Comparison of ENCODE assay signal across 44 mouse cellular contexts in genomic region chr2:88063587-88063986, GRCm38 (mm10). TPM values are rescaled to one million over a fixed set of nuclear protein-coding genes. Genes with fewer than 3 reads are reported as not detected.
"Had no signal": no experiment of that assay in that cellular context is flagged by ENCODE, and none has a peak within 500 bp of the region (broad histone marks: within the 10 kb centered on the region; RNA-seq: fewer than 3 reads in every experiment).

No protein-coding gene starts in this region.

- H3K4me1 ChIP-seq: heart, embryonic 10.5 days; heart, embryonic 12.5 days; hindbrain, embryonic 10.5 days; hindbrain, embryonic 12.5 days; kidney, embryonic 15.5 days; limb, embryonic 13.5 days; limb, embryonic 15.5 days; liver, embryonic 12.5 days had no signal

- DNase-seq: gastrocnemius, adult 2 months; gastrocnemius, postnatal 10 days; gastrocnemius, postnatal 25 days; heart, adult 18-20 months; heart, postnatal 10 days; heart, postnatal 4 days; kidney, adult 11 months; kidney, adult 2 months; kidney, adult 9 months; kidney, postnatal 14 days; kidney, postnatal 36 days; layer of hippocampus, adult 9-11 months; layer of hippocampus, postnatal 36 days; left cerebral cortex, postnatal 4 days had no signal

- H3K9me3 ChIP-seq: heart, embryonic 10.5 days; hindbrain, embryonic 10.5 days; hindbrain, embryonic 12.5 days; limb, embryonic 15.5 days; liver, embryonic 12.5 days had no signal

- H3K9ac ChIP-seq: heart, embryonic 12.5 days; hindbrain, embryonic 12.5 days; hindbrain, embryonic 14.5 days; kidney, embryonic 15.5 days; limb, embryonic 13.5 days; limb, embryonic 15.5 days; liver, embryonic 12.5 days; liver, embryonic 14.5 days had no signal

- H3K36me3 ChIP-seq: heart, embryonic 10.5 days; heart, embryonic 12.5 days; hindbrain, embryonic 10.5 days; hindbrain, embryonic 12.5 days; kidney, embryonic 15.5 days; limb, embryonic 13.5 days; limb, embryonic 15.5 days; liver, embryonic 12.5 days had no signal

- H3K27ac ChIP-seq: gastrocnemius, adult 2 months; heart, embryonic 10.5 days; hindbrain, embryonic 10.5 days; hindbrain, embryonic 12.5 days; hindbrain, embryonic 14.5 days; kidney, embryonic 15.5 days; kidney, postnatal 0 days; limb, embryonic 13.5 days; limb, embryonic 15.5 days; liver, embryonic 12.5 days; liver, embryonic 14.5 days had no signal

- H3K27me3 ChIP-seq: heart, embryonic 12.5 days; hindbrain, embryonic 12.5 days; kidney, embryonic 15.5 days; limb, embryonic 13.5 days; limb, embryonic 15.5 days; liver, embryonic 12.5 days had no signal

- H3K4me3 ChIP-seq: gastrocnemius, adult 2 months; heart, embryonic 10.5 days; heart, embryonic 12.5 days; hindbrain, embryonic 10.5 days; hindbrain, embryonic 12.5 days; kidney, embryonic 15.5 days; limb, embryonic 13.5 days; limb, embryonic 15.5 days; liver, embryonic 12.5 days had no signal

RNA-seq across cellular contexts. Expression of gene Olfr1163, which starts 8.0 kb away (rescaled TPM):
- total RNA-seq: gastrocnemius, adult 2 months; gastrocnemius, postnatal 10 days; gastrocnemius, postnatal 25 days; gastrocnemius, postnatal 4 days; granulocyte monocyte progenitor cell, adult 5-6 weeks; heart, adult 18-20 months; heart, adult 8-10 months; heart, postnatal 10 days; heart, postnatal 25 days; heart, postnatal 4 days; layer of hippocampus, adult 18-20 months; layer of hippocampus, adult 8-10 months; layer of hippocampus, postnatal 14 days; layer of hippocampus, postnatal 36 days; left cerebral cortex, adult 18-20 months; left cerebral cortex, adult 8-10 months; left cerebral cortex, postnatal 10 days; left cerebral cortex, postnatal 25 days; left cerebral cortex, postnatal 4 days; liver, adult 2 months had no signal
- polyA plus RNA-seq: heart, embryonic 10.5 days; heart, embryonic 12.5 days; heart, embryonic 14.5 days; heart, embryonic 16.5 days; hindbrain, embryonic 10.5 days; hindbrain, embryonic 12.5 days; hindbrain, embryonic 14.5 days; hindbrain, embryonic 16.5 days; inflammation-experienced regulatory T-cells, adult 6 months; intestine, embryonic 16.5 days; kidney, adult 2 months; kidney, embryonic 15.5 days; kidney, postnatal 0 days; large intestine, adult 2 months; limb, embryonic 11.5 days; limb, embryonic 13.5 days; limb, embryonic 15.5 days; liver, adult 2 months; liver, embryonic 12.5 days; liver, embryonic 14.5 days had no signal

RNA-seq across cellular contexts. Expression of gene Olfr1162, which starts 12.7 kb away (rescaled TPM):
- total RNA-seq: gastrocnemius, adult 2 months; gastrocnemius, postnatal 10 days; gastrocnemius, postnatal 25 days; gastrocnemius, postnatal 4 days; granulocyte monocyte progenitor cell, adult 5-6 weeks; heart, adult 18-20 months; heart, adult 8-10 months; heart, postnatal 10 days; heart, postnatal 25 days; heart, postnatal 4 days; layer of hippocampus, adult 18-20 months; layer of hippocampus, adult 8-10 months; layer of hippocampus, postnatal 14 days; layer of hippocampus, postnatal 36 days; left cerebral cortex, adult 18-20 months; left cerebral cortex, adult 8-10 months; left cerebral cortex, postnatal 10 days; left cerebral cortex, postnatal 25 days; left cerebral cortex, postnatal 4 days; liver, adult 2 months had no signal
- polyA plus RNA-seq: heart, embryonic 10.5 days; heart, embryonic 12.5 days; heart, embryonic 14.5 days; heart, embryonic 16.5 days; hindbrain, embryonic 10.5 days; hindbrain, embryonic 12.5 days; hindbrain, embryonic 14.5 days; hindbrain, embryonic 16.5 days; inflammation-experienced regulatory T-cells, adult 6 months; intestine, embryonic 16.5 days; kidney, adult 2 months; kidney, embryonic 15.5 days; kidney, postnatal 0 days; large intestine, adult 2 months; limb, embryonic 11.5 days; limb, embryonic 13.5 days; limb, embryonic 15.5 days; liver, adult 2 months; liver, embryonic 12.5 days; liver, embryonic 14.5 days had no signal

RNA-seq across cellular contexts. Expression of gene Olfr73, which starts 26.1 kb away (rescaled TPM):
- total RNA-seq: gastrocnemius, adult 2 months; gastrocnemius, postnatal 10 days; gastrocnemius, postnatal 25 days; gastrocnemius, postnatal 4 days; granulocyte monocyte progenitor cell, adult 5-6 weeks; heart, adult 18-20 months; heart, adult 8-10 months; heart, postnatal 10 days; heart, postnatal 25 days; heart, postnatal 4 days; layer of hippocampus, adult 18-20 months; layer of hippocampus, adult 8-10 months; layer of hippocampus, postnatal 14 days; layer of hippocampus, postnatal 36 days; left cerebral cortex, adult 18-20 months; left cerebral cortex, adult 8-10 months; left cerebral cortex, postnatal 10 days; left cerebral cortex, postnatal 25 days; left cerebral cortex, postnatal 4 days; liver, adult 2 months had no signal
- polyA plus RNA-seq: heart, embryonic 10.5 days; heart, embryonic 12.5 days; heart, embryonic 14.5 days; heart, embryonic 16.5 days; hindbrain, embryonic 10.5 days; hindbrain, embryonic 12.5 days; hindbrain, embryonic 14.5 days; hindbrain, embryonic 16.5 days; inflammation-experienced regulatory T-cells, adult 6 months; kidney, adult 2 months; kidney, postnatal 0 days; large intestine, adult 2 months; limb, embryonic 11.5 days; limb, embryonic 13.5 days; liver, adult 2 months; liver, embryonic 12.5 days; liver, embryonic 14.5 days had no signal

RNA-seq across cellular contexts. Expression of gene Olfr1164, which starts 30.2 kb away (rescaled TPM):
- total RNA-seq: gastrocnemius, adult 2 months; gastrocnemius, postnatal 10 days; gastrocnemius, postnatal 25 days; gastrocnemius, postnatal 4 days; granulocyte monocyte progenitor cell, adult 5-6 weeks; heart, adult 18-20 months; heart, adult 8-10 months; heart, postnatal 10 days; heart, postnatal 25 days; heart, postnatal 4 days; layer of hippocampus, adult 18-20 months; layer of hippocampus, adult 8-10 months; layer of hippocampus, postnatal 14 days; layer of hippocampus, postnatal 36 days; left cerebral cortex, adult 18-20 months; left cerebral cortex, adult 8-10 months; left cerebral cortex, postnatal 10 days; left cerebral cortex, postnatal 25 days; left cerebral cortex, postnatal 4 days; liver, adult 2 months had no signal
- polyA plus RNA-seq: heart, embryonic 10.5 days; heart, embryonic 12.5 days; heart, embryonic 14.5 days; heart, embryonic 16.5 days; hindbrain, embryonic 10.5 days; hindbrain, embryonic 12.5 days; hindbrain, embryonic 14.5 days; hindbrain, embryonic 16.5 days; inflammation-experienced regulatory T-cells, adult 6 months; intestine, embryonic 16.5 days; kidney, adult 2 months; kidney, embryonic 15.5 days; kidney, postnatal 0 days; large intestine, adult 2 months; limb, embryonic 11.5 days; limb, embryonic 13.5 days; limb, embryonic 15.5 days; liver, adult 2 months; liver, embryonic 12.5 days; liver, embryonic 14.5 days had no signal

RNA-seq across cellular contexts. Expression of gene Olfr1161, which starts 41.0 kb away (rescaled TPM):
- total RNA-seq: gastrocnemius, adult 2 months; gastrocnemius, postnatal 10 days; gastrocnemius, postnatal 25 days; gastrocnemius, postnatal 4 days; granulocyte monocyte progenitor cell, adult 5-6 weeks; heart, adult 18-20 months; heart, adult 8-10 months; heart, postnatal 10 days; heart, postnatal 25 days; heart, postnatal 4 days; layer of hippocampus, adult 18-20 months; layer of hippocampus, adult 8-10 months; layer of hippocampus, postnatal 14 days; layer of hippocampus, postnatal 36 days; left cerebral cortex, adult 18-20 months; left cerebral cortex, adult 8-10 months; left cerebral cortex, postnatal 10 days; left cerebral cortex, postnatal 25 days; left cerebral cortex, postnatal 4 days; liver, adult 2 months had no signal
- polyA plus RNA-seq: heart, embryonic 10.5 days; heart, embryonic 12.5 days; heart, embryonic 14.5 days; heart, embryonic 16.5 days; hindbrain, embryonic 10.5 days; hindbrain, embryonic 12.5 days; hindbrain, embryonic 14.5 days; hindbrain, embryonic 16.5 days; inflammation-experienced regulatory T-cells, adult 6 months; intestine, embryonic 16.5 days; kidney, adult 2 months; kidney, embryonic 15.5 days; kidney, postnatal 0 days; large intestine, adult 2 months; limb, embryonic 11.5 days; limb, embryonic 13.5 days; limb, embryonic 15.5 days; liver, adult 2 months; liver, embryonic 12.5 days; liver, embryonic 14.5 days had no signal
